Mouse (Mus musculus) forebrain, embryonic 14.5 days (tissue): Measurements from ENCODE around the gene Grpel1. TPM values are rescaled to one million over a fixed set of nuclear protein-coding genes. Genes with fewer than 3 reads are reported as not detected.

Experiments used
- ATAC-seq: fragments of 200-750 bp; cut with Nextera tagmentation; 2 replicates; pipeline ENCODE4 v1.8.0; 2017; ENCODE audit warnings: mild to moderate bottlenecking, moderate library complexity
- DNase-seq: peaks from one replicate; pipeline ENCODE4 v3.0.0-alpha.2; 2015; ENCODE audit warnings: low spot score
- H3K27ac ChIP-seq: fragments of 300-500 bp; sonication (generic); 2 replicates; pipeline ENCODE4 v1.5.1; 2014; ENCODE audit warnings: low read depth, mild to moderate bottlenecking, control low read depth, low read length, moderate library complexity
- H3K27me3 ChIP-seq: fragments of 300-500 bp; sonication (generic); replicated peaks from 2 replicates; pipeline ENCODE4 v1.6.1; 2014; ENCODE audit warnings: low read length, control low read depth, mixed read lengths; ENCODE audit not compliant: control insufficient read depth, insufficient read depth
- H3K36me3 ChIP-seq: fragments of 300-500 bp; sonication (generic); 2 replicates; pipeline ENCODE4 v1.6.1; 2014; ENCODE audit warnings: low read length, control low read depth; ENCODE audit not compliant: control insufficient read depth, insufficient read depth
- H3K4me1 ChIP-seq: fragments of 300-500 bp; sonication (generic); 2 replicates; pipeline ENCODE4 v1.6.1; 2014; ENCODE audit warnings: antibody characterized with exemption, low read length, control low read depth; ENCODE audit not compliant: control insufficient read depth, insufficient read depth
- H3K4me2 ChIP-seq: fragments of 300-500 bp; sonication (generic); 2 replicates; pipeline ENCODE4 v1.6.1; 2014; ENCODE audit warnings: mild to moderate bottlenecking, control low read depth, low read length
- H3K4me3 ChIP-seq: fragments of 300-500 bp; sonication (generic); 2 replicates; pipeline ENCODE4 v1.5.1; 2014; ENCODE audit warnings: low read depth, low read length, control low read depth
- H3K9ac ChIP-seq: fragments of 300-500 bp; sonication (generic); 2 replicates; pipeline ENCODE4 v1.6.1; 2014; ENCODE audit warnings: mild to moderate bottlenecking, low read length, control low read depth, moderate library complexity
- H3K9me3 ChIP-seq: fragments of 300-500 bp; sonication (generic); replicated peaks from 2 replicates; pipeline ENCODE4 v1.6.1; 2016; ENCODE audit warnings: low read length, control low read depth, mixed read lengths; ENCODE audit not compliant: control insufficient read depth
- WGBS: fragments of 180-500 bp; shearing (Covaris S2); extraction: QIAGEN DNeasy Blood & Tissue Kit; methylation state at CpG from one replicate; pipeline ENCODE4 v1.1.7; 2014; 5-methylcytosine and 5-hydroxymethylcytosine counted together
- polyA plus RNA-seq: library from polyadenylated mRNA; unstranded; fragments of >200 nt; fragmentation: Nextera tagmentation; extraction: Ambion mirVana; gene quantifications from 2 replicates; pipeline ENCODE4 v1.2.1, GENCODE M21; 2014

Grpel1 gene
- polyA plus RNA-seq, result 53.8 and 58.5 TPM in 2 replicates

DNA sequence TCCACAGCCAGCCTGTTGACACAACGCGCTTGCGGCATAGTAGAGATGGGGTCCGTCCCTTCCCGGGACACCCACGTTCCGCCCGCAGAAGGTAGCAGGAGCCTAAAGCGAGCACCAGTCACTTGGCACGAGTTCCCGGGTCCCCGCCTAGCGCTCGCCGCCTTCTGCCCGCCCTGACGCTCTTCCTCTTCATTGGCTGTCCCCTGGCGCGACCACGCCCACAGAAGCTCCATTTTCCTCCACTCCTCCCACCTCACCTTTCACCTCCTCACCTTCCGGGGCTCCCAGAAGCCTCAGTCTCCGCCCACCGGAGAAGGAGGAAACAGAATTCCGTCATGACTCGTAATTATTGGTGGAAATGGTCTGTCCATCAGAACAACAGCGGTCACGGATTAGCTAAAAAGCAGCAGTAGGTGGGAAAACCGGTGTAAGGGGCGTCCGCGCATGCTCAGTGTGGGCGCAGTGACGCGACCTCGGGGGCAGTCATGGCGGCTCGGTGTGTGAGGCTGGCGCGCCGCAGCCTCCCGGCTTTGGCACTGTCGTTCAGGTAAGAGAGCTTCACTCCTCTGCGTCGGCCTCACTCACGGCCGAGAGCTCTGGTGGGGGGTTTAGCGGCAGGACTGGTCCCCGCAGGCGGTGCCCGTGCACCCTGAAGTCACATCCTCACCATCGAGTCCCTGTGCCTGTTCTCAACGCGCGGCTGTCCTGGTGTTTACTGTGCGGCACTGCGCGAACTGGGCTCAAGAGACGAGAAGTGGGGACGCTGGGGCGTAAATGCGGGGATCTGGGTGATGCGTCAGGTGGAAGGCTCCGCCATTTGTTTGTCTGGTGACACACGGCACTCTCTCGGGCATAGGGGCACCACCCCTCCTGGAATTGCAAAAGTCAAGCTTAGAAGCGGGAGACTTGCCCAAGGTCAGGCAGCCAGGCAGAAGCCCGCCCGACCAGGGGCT lies at the start of gene Grpel1:
Gene Grpel1, plus strand, starts transcription at position 290 of the 953 bp plus-strand sequence.
- DNase-seq (peak; percentile 100), ATAC-seq (peak; percentile 95)
- peak within 1 kb of the TSS; percentile 93 for H3K4me3 ChIP-seq
- H3K27ac ChIP-seq, result peak within 1 kb of the TSS; percentile 44; the same call in 1 of the 2 replicates
- peaks cover 7% of the 10 kb centered on the region for H3K4me1 ChIP-seq
- H3K27me3 ChIP-seq, result no peaks in the 10 kb centered on the region
- peak within 1 kb of the TSS; percentile 87 for H3K9ac ChIP-seq
- H3K36me3 ChIP-seq, result peaks cover 11% of the 10 kb centered on the region
- H3K9me3 ChIP-seq, result no peaks in the 10 kb centered on the region
- WGBS, result under 1% methylated on average over 66 of the region's 68 CpGs
- peak within 1 kb of the TSS; percentile 88 for H3K4me2 ChIP-seq

DNA sequence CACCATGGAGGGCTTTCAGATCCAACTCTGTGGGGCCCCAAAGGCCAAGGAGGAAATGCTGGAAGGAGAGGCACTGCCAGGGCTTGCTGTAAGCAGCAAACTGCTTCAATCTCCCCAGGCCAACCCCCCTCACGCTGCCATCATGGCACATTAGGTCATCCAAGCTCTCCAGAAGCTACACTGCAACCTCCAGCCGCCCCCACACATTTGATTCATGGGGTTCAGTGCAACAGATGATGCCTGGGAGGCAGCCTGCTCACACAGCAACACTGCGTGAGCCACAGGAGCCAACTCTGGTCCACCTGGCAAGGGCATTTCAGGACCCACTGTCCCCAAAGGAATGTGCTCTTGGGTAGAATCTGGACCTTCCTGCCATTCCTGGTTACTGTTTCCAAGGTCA lies 44.9 kb upstream of the Grpel1 start:
- no peaks in the 10 kb centered on the region for H3K36me3 ChIP-seq
- no peak overlapping the region for H3K4me2 ChIP-seq
- 71% methylated on average over 3 of the region's 3 CpGs for WGBS
- H3K9me3 ChIP-seq, result no peaks in the 10 kb centered on the region
- no peaks in the 10 kb centered on the region for H3K4me1 ChIP-seq
- no peaks in the 10 kb centered on the region for H3K27me3 ChIP-seq
- no peak overlapping the region for H3K9ac ChIP-seq
- no peak for DNase-seq
- no peak for ATAC-seq
- no peak overlapping the region for H3K4me3 ChIP-seq
- no peak overlapping the region for H3K27ac ChIP-seq

DNA sequence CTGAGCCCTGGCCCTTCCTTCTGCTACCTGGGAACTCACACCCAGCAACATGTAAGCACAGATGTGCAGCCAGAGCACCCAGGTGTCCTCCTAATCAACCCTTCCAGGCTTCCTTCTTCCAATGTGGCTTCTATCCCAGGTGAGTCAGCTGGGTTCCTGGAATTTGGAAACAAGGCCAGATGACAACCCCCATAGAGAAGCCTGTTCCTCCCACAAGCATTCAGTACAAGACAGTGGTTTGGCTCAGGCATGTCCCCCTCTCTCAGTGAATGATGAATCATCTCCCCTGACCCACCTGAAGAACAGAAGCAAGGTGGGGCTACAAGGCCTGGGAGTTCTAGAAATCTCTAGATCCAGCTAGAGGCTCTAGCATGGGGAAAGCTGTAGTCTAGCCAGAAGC lies 42.1 kb upstream of the Grpel1 start:
- H3K9me3 ChIP-seq, result no peaks in the 10 kb centered on the region
- ATAC-seq (no peak), DNase-seq (no peak)
- no peaks in the 10 kb centered on the region for H3K4me1 ChIP-seq
- H3K4me2 ChIP-seq, result no peak overlapping the region
- no peaks in the 10 kb centered on the region for H3K27me3 ChIP-seq
- H3K9ac ChIP-seq, result no peak overlapping the region
- H3K4me3 ChIP-seq, result no peak overlapping the region
- no peaks in the 10 kb centered on the region for H3K36me3 ChIP-seq
- no peak overlapping the region for H3K27ac ChIP-seq

DNA sequence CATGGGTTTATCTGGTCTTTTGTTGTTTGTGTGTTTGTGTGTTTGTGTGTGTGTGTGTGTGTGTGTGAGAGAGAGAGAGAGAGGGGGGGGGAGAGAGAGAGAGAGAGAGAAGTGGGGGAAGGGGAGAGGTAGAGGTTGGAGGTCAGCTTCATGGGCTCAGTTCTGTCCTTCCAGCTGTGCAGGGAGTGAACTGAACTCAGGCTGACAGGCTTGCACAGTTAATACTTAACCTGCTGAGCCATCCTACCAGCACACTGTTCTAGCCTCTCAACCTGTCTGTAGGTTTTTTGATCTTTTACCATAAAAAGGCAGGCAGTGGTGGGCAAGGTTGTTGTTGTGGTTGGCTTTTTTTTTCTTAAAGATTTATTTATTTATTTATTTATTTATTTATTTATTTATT lies 40.1 kb upstream of the Grpel1 start:
- H3K36me3 ChIP-seq, result no peaks in the 10 kb centered on the region
- no peak overlapping the region for H3K4me2 ChIP-seq
- H3K9ac ChIP-seq, result no peak overlapping the region
- no peaks in the 10 kb centered on the region for H3K4me1 ChIP-seq
- no peaks in the 10 kb centered on the region for H3K9me3 ChIP-seq
- no peak for ATAC-seq
- no peak for DNase-seq
- H3K4me3 ChIP-seq, result no peak overlapping the region
- no peaks in the 10 kb centered on the region for H3K27me3 ChIP-seq
- no peak overlapping the region for H3K27ac ChIP-seq

DNA sequence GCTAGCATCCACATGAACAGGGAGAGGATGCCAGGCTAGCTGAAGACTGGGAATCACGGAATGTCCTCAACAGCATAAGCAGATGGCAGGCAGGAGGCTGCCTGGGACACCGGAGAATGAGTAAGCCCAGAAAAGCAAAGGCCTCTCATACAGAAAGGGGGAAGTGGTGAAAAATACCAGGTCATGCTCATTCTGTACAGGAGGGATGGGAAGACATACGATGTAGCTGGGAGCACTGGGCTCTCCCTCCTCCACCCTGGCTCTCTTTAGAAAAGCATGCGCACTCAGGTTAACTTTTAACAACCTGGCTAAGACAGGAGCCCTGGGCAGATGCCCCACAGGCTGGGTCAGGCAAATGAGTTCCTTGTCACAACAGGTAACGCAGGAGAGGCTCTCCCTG lies 38.4 kb upstream of the Grpel1 start:
- ATAC-seq, result no peak

GRCm38 (mm10) chr5:36427831-36428230 lies 37.0 kb upstream of the Grpel1 start:
- Histone ChIP-seq H3K4me1 (no peaks in the 10 kb centered on the region), H3K36me3 (no peaks in the 10 kb centered on the region), H3K27me3 (no peaks in the 10 kb centered on the region), H3K4me2 (no peak overlapping the region), H3K27ac (no peak overlapping the region), H3K4me3 (no peak overlapping the region), H3K9me3 (no peaks in the 10 kb centered on the region), H3K9ac (no peak overlapping the region)
- DNase-seq, result no peak
- ATAC-seq, result no peak
- WGBS, result 58% methylated on average over 11 of the region's 11 CpGs

More for the DNA sequence above, 38.4 kb upstream of the Grpel1 start:
- Histone ChIP-seq H3K36me3 (no peaks in the 10 kb centered on the region), H3K4me2 (no peak overlapping the region), H3K9me3 (no peaks in the 10 kb centered on the region), H3K27me3 (no peaks in the 10 kb centered on the region), H3K4me3 (no peak overlapping the region), H3K27ac (no peak overlapping the region), H3K9ac (no peak overlapping the region), H3K4me1 (no peaks in the 10 kb centered on the region)
- DNase-seq, result no peak
- 79% methylated on average over 5 of the region's 5 CpGs for WGBS

DNA sequence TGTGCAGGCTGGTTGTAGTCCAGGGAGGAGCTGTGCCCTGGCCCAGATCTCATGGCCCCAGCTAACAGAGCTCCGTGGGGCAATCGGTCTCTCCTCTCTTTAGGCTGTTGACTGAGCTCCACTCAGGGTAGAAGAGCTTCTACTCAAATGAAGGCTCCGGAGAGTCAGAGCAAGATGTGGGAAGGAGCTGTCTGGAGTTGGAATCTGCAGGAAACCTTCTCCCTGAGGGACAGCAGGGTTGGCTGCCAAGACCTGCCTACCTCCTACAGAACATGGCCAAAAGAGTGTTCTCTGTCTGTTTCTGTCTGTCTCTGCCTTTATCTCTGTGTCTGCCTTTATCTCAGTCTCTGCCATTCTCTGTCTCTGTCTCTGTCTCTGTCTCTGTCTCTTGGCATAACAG lies 35.2 kb upstream of the Grpel1 start:
- H3K4me1 ChIP-seq, result no peaks in the 10 kb centered on the region
- ATAC-seq, result no peak
- no peaks in the 10 kb centered on the region for H3K9me3 ChIP-seq
- DNase-seq, result no peak
- H3K27me3 ChIP-seq, result no peaks in the 10 kb centered on the region
- no peak overlapping the region for H3K4me3 ChIP-seq
- 90% methylated on average over 3 of the region's 3 CpGs for WGBS
- H3K4me2 ChIP-seq, result no peak overlapping the region
- H3K36me3 ChIP-seq, result no peaks in the 10 kb centered on the region
- H3K27ac ChIP-seq, result no peak overlapping the region
- H3K9ac ChIP-seq, result no peak overlapping the region

DNA sequence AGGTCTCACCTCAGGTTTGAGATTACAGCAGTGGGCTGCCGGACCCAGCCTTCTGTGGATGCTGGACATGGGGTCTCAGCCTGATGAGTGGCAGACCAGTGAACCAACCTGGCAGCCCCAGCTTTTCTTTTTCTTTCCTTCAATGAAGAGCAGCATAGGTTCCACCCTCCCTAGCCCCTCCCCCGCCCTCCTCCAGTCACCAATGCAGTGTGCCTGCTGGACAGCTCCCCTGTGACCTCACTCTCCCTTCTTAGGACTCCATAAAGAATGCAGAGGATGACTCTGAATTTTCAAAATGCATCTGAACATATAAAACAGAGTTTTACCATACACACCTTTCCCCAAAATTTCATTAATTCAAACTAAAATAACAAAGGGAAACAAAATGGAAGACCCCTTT lies 33.1 kb upstream of the Grpel1 start:
- Histone ChIP-seq H3K4me3 (no peak overlapping the region), H3K36me3 (no peaks in the 10 kb centered on the region)

DNA sequence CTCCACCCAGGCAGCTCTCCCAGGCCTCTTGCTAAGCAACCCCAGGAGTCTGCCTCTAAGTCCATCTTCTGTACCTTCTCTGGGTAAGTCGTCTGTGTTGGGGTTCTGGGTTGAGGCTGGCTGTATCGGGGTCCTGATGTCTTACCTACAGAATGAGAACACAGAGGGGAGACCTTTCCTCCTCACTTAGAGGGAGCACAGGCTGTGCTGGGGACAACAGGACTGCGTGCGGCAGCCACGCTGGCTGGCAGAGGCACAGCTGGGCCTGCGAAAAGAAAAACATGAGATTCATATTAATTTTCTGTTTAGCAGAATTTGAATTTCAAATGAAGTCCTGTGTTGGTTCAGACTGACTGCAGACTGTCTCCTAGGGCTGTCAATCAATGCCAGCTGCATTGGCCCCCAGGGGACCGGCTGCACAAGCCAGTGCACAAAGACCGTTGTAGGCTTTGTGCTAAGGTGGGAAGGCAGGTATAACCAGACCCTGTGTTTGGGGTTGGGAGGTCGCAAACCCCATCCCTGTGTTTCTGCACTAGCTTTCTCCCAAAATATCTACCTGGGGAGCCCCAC lies 30.3 kb upstream of the Grpel1 start:
- WGBS, result 55% methylated on average over 9 of the region's 9 CpGs
- Histone ChIP-seq H3K4me1 (no peaks in the 10 kb centered on the region), H3K9ac (no peak overlapping the region), H3K27ac (peak overlapping the region; percentile 59), H3K4me2 (no peak overlapping the region), H3K36me3 (no peaks in the 10 kb centered on the region), H3K27me3 (no peaks in the 10 kb centered on the region), H3K9me3 (no peaks in the 10 kb centered on the region), H3K4me3 (no peak overlapping the region)
- ATAC-seq (peak; percentile 75), DNase-seq (peak; percentile 61)

More for the DNA sequence above, 33.1 kb upstream of the Grpel1 start:
- DNase-seq, result no peak
- no peaks in the 10 kb centered on the region for H3K4me1 ChIP-seq
- 43% methylated on average over 2 of the region's 2 CpGs for WGBS
- H3K9me3 ChIP-seq, result no peaks in the 10 kb centered on the region
- no peak for ATAC-seq
- no peak overlapping the region for H3K9ac ChIP-seq
- H3K4me2 ChIP-seq, result no peak overlapping the region
- no peak overlapping the region for H3K27ac ChIP-seq
- no peaks in the 10 kb centered on the region for H3K27me3 ChIP-seq
